Mouse (Mus musculus) thymus, postnatal 0 days (tissue): ENCODE results near the gene Degs2. TPM values are rescaled to one million over a fixed set of nuclear protein-coding genes. Genes with fewer than 3 reads are reported as not detected.

ENCODE experiments used
- DNase-seq: peaks from one replicate; pipeline ENCODE4 v3.0.0-alpha.2; 2015; ENCODE audit warnings: low spot score
- microRNA counts: library from miRNA; unstranded; fragments of <30 nt; microRNA quantifications from one replicate; lab custom pipeline; 2015
- microRNA-seq: library from miRNA; unstranded; fragments of <30 nt; microRNA quantifications from one replicate; pipeline ENCODE4, GENCODE M21; 2016; ENCODE audit warnings: borderline number of aligned reads
- polyA plus RNA-seq: library from polyadenylated mRNA; unstranded; fragments of >200 nt; fragmentation: Nextera tagmentation; extraction: Ambion mirVana; gene quantifications from 2 replicates; pipeline ENCODE4 v1.2.1, GENCODE M21; 2015

Gene Degs2
- polyA plus RNA-seq, 1 experiment from 2014 or later: 16.6 TPM

DNA sequence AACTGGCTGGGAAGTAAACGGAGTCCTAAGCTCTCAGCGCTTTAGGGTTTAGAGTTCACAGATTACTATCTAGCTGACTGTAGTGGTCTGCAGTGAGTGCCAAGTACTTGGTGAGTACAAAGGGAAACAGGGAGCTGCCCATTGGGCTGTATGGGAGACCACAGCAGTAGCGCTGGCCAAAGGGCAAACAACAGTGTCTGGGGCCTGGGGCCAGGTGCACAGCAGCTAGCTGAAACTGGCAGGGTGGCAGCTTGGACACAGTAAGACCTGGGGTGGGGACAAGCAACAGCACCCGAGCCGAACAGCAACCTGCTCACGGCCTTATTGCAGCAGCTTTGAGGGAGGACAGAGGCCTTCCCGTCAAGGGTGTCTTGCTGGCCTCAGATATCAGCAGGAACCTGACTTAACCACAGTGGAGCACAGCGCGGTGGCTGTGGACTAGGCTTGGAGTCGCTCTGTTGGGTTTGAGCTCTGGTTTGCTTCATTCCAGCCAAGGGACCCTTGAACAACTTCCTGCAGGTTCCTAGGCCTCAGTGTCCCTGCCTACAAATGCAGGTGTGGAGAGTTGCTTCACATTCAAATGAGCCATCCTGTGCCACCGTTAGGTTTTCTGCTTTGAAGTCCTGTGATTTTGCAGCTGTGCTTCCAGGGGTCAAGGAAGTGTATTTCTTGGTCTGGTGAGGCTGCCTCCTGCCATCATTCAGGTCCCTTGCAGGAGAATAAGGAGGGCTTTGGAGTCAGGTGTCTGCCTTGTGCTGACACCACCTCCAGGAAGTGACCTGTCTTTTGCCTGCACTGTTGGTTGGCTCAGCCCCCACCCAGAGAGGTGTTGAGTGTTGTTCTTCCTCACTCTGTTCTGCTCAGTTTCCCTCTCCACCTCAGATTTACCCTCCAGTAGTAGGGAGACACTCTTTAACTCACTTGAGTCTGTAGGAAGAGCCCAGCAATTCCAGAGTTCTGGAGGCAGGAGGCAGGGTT, 48.5 kb downstream of the Degs2 start:
- peak; percentile 38 for DNase-seq

- DNase-seq: no peak
Measured at GRCm38 (mm10) chr12:108651053-108651660, 51.0 kb downstream of the Degs2 start.

DNA sequence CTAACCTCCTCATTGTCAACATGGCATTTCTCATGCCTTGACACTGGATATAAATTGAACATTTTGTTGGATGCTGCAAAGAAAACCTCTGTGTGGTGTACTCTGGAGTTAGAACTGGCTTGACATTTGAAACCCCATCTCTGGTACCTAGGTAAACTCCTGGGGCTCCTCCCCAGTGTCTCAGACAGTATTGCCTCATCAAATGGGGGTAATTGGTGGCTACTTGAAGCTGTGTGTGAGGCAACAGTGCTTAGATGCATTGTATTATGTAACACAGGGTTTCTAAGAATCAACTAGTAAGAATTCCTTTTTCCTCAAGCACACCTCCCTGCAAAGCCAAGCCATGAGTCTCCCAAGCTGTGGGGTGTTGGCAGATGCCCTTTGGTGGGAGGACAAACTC, 54.3 kb downstream of the Degs2 start:
- DNase-seq: no peak

DNA sequence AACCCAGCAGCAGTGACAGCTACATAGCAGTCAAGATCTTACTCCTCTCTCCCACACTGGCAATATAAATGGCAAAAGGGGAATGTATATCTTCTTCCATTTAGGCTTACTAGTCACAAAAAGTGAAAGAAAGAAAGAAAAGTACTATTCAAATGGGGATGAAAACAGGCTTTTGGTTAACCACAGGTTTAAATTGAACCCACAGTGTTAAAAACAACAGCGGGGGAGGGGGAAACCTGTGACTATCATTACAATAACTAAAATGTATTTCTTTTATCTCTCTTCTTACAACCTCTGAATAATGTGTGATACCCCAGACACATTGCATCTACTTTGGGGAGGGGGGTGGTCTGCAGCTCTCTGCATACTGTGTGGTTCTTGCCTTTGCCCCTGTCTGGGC, 55.9 kb downstream of the Degs2 start:
- peak; percentile 42 for DNase-seq

GRCm38 (mm10) chr12:108642019-108642418, 60.1 kb downstream of the Degs2 start:
- DNase-seq: no peak

DNA sequence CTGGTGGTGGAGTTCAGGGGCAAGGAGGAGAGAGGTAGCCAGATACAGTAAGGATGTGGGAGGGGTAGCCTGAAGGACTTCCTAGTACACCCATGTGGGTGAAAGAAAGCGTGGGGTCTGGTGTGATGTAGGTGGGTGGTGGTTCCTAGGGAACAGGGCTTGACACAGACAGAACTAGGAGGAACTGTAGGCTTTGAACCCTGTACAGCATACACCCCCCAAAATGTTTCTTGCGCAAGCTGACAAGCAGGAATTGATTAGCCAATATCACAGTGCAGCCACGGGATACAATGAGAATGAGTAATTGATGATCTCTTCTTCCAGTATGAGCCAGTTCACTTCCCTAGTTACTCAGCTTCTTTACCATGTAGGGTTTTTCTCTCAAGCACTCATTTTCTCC, 63.0 kb downstream of the Degs2 start:
- no peak for DNase-seq

GRCm38 (mm10) chr12:108637440-108637839, 64.7 kb downstream of the Degs2 start:
- DNase-seq: no peak

GRCm38 (mm10) chr12:108635501-108635900, 66.6 kb downstream of the Degs2 start:
- DNase-seq: peak; percentile 76

DNA sequence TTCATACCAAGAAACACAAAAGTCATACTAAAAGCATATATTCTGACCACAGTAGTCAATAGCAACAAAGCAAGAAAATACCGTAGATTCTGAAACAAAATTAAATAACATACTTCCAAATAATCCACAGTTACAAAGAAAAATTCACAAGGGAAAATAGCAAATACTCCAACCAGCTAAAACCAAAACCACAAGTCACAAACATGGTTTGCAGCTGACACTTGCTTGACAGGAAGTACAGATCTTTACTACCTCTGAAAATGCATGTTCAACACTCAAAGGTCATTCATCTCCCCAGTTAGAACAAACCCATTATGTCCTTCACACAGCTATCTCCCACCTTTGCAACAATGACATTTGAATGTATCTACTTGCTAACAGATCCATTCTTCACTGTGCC, 68.1 kb downstream of the Degs2 start:
- peak; percentile 49 for DNase-seq

- DNase-seq: no peak
Measured at GRCm38 (mm10) chr12:108632501-108632900, 69.6 kb downstream of the Degs2 start.

- DNase-seq: peak; percentile 53
Measured at GRCm38 (mm10) chr12:108630741-108631688, 71.1 kb downstream of the Degs2 start.

DNA sequence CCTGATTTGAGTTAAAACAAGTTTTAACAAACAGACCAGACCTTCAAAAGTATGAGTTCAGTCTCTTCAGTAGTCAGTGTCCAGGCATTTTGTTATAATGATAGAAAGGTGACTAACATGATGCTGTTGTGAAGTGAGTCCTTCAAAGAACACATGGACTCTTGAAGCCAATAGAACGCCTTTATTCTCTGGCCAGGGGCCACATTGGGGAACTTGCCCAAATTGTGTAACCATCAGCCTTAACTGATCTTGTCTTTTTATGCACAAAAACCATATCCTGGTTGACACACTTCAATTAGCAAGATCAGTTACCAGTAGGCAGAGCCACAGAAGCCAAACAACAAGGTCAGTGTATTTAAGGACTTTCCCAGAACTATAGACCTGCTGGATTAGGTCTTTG, 72.6 kb downstream of the Degs2 start:
- peak; percentile 16 for DNase-seq

MicroRNAs encoded within 50 kb of the gene (microRNA counts, 519-probe panel; counts per million panel counts)
- 6,538 counts per million, percentile 92 among the panel's probes with 10 or more counts for microRNA mmu-miR-342-3p (lab: Ali Mortazavi, UCI)
- microRNA mmu-miR-342-5p (lab: Ali Mortazavi, UCI): 473 counts per million, percentile 71 among the panel's probes with 10 or more counts

Small RNA genes within 50 kb of the gene (microRNA-seq; reads per million reads assigned to microRNA genes)
- gene Gm23872 (not detected), gene Mir342 (3,724 reads per million, percentile 84 among the genes with 10 or more reads in this experiment)

Other genes with a start within 250 kb of the Degs2 start
- 69.7 and 73.8 TPM in 2 replicates for gene Evl, start 147.6 kb downstream of the Degs2 start, polyA plus RNA-seq
- gene Yy1, start 90.7 kb upstream of the Degs2 start, polyA plus RNA-seq: 20.6 and 27.4 TPM in 2 replicates
- 14.8 and 16.4 TPM in 2 replicates for gene Slc25a29, start 133.6 kb upstream of the Degs2 start, polyA plus RNA-seq
- 7.3 and 8.4 TPM in 2 replicates for gene Slc25a47, start 133.7 kb upstream of the Degs2 start, polyA plus RNA-seq
- 8.1 and 9.1 TPM in 2 replicates for gene Wdr25, start 191.3 kb upstream of the Degs2 start, polyA plus RNA-seq
- 59.5 and 64.1 TPM in 2 replicates for gene Wars, start 191.9 kb upstream of the Degs2 start, polyA plus RNA-seq